Mouse (Mus musculus) megakaryocyte, embryonic 14.5 days (primary cell): ENCODE results near the gene Sema4a. TPM values are rescaled to one million over a fixed set of nuclear protein-coding genes. Genes with fewer than 3 reads are reported as not detected.

Experiments used
- H3K27me3 ChIP-seq: replicated peaks from 2 replicates; pipeline ENCODE3; 2012; ENCODE audit warnings: inconsistent platforms
- H3K36me3 ChIP-seq: replicated peaks from 2 replicates; pipeline ENCODE3; 2012; ENCODE audit warnings: low read length, inconsistent platforms, mixed read lengths
- H3K4me1 ChIP-seq: 2 replicates; pipeline ENCODE4 v1.6.1; 2012; ENCODE audit warnings: inconsistent platforms
- H3K4me3 ChIP-seq: replicated peaks from 2 replicates; pipeline ENCODE3; 2012; ENCODE audit warnings: moderate library complexity, mild to moderate bottlenecking, inconsistent platforms
- H3K9me3 ChIP-seq: 2 replicates; pipeline ENCODE4 v1.6.1; 2012; ENCODE audit warnings: inconsistent platforms
- FLI1 ChIP-seq: IDR thresholded peaks from 2 replicates; pipeline ENCODE4 v1.6.1; 2012; ENCODE audit warnings: low read length, inconsistent platforms, mixed read lengths
- GATA1 ChIP-seq: IDR thresholded peaks from 3 replicates; pipeline ENCODE4 v1.6.1; 2012; ENCODE audit warnings: mixed read lengths, low read length, inconsistent platforms, borderline replicate concordance
- polyA plus RNA-seq: library from polyadenylated mRNA; stranded (reverse); fragments of >175 nt; gene quantifications from 2 replicates; pipeline ENCODE4 v1.2.3, GENCODE M21; 2012; ENCODE audit warnings: low replicate concordance; ENCODE audit not compliant: insufficient read depth

Sema4a gene
- 8.4 and 26.0 TPM in 2 replicates for polyA plus RNA-seq

GRCm38 (mm10) chr3:88460983-88461696 is at the start of gene Sema4a:
Sema4a (minus strand) TSS chr3:88461182.
- Histone ChIP-seq H3K27me3 (peaks cover 75% of the 10 kb centered on the region), H3K36me3 (no peaks in the 10 kb centered on the region), H3K4me1 (peaks cover 51% of the 10 kb centered on the region), H3K4me3 (no peak within 1 kb of the TSS), H3K9me3 (no peaks in the 10 kb centered on the region)
- TF ChIP-seq GATA1 (no peak), FLI1 (no peak)

GRCm38 (mm10) chr3:88509692-88510420 is 48.9 kb upstream of the Sema4a start, which contains the start of gene Lmna:
Lmna (minus strand) TSS chr3:88509956.
- Histone ChIP-seq H3K4me3 (peak within 1 kb of the TSS; percentile 93), H3K9me3 (no peaks in the 10 kb centered on the region), H3K36me3 (peaks cover 12% of the 10 kb centered on the region), H3K27me3 (peaks cover 3% of the 10 kb centered on the region), H3K4me1 (peaks cover 98% of the 10 kb centered on the region)
- TF ChIP-seq FLI1 (0 out of 2 replicates have a peak, but pooled peaks have one; percentile 14), GATA1 (no peak)

GRCm38 (mm10) chr3:88509250-88509649 is 48.3 kb upstream of the Sema4a start:
- TF ChIP-seq GATA1 (no peak), FLI1 (no peak)
- Histone ChIP-seq H3K4me3 (peak overlapping the region; percentile 93), H3K4me1 (peaks cover 98% of the 10 kb centered on the region), H3K9me3 (no peaks in the 10 kb centered on the region), H3K27me3 (peaks cover 3% of the 10 kb centered on the region), H3K36me3 (peaks cover 12% of the 10 kb centered on the region)

- H3K36me3 ChIP-seq, result peaks cover 26% of the 10 kb centered on the region
- TF ChIP-seq GATA1 (no peak), FLI1 (no peak)
- H3K4me1 ChIP-seq, result peaks cover 91% of the 10 kb centered on the region
- H3K4me3 ChIP-seq, result no peak overlapping the region
- no peaks in the 10 kb centered on the region for H3K27me3 ChIP-seq
- no peaks in the 10 kb centered on the region for H3K9me3 ChIP-seq
Measured at GRCm38 (mm10) chr3:88505765-88506164, 44.8 kb upstream of the Sema4a start.

- Histone ChIP-seq H3K36me3 (peaks cover 31% of the 10 kb centered on the region), H3K9me3 (no peaks in the 10 kb centered on the region), H3K4me1 (peaks cover 91% of the 10 kb centered on the region), H3K4me3 (peak overlapping the region; percentile 59), H3K27me3 (no peaks in the 10 kb centered on the region)
- TF ChIP-seq FLI1 (no peak), GATA1 (no peak)
Measured at GRCm38 (mm10) chr3:88505081-88505480, 44.1 kb upstream of the Sema4a start.

- no peak for TF ChIP-seq GATA1
- no peak for TF ChIP-seq FLI1
Measured at GRCm38 (mm10) chr3:88503881-88504746, 43.1 kb upstream of the Sema4a start.

GRCm38 (mm10) chr3:88503505-88503863 is 42.5 kb upstream of the Sema4a start:
- no peak for TF ChIP-seq FLI1
- Histone ChIP-seq H3K4me3 (peak overlapping the region; percentile 99), H3K27me3 (no peaks in the 10 kb centered on the region), H3K36me3 (peaks cover 47% of the 10 kb centered on the region), H3K9me3 (no peaks in the 10 kb centered on the region), H3K4me1 (peaks cover 93% of the 10 kb centered on the region)

More at GRCm38 (mm10) chr3:88503881-88504746, 43.1 kb upstream of the Sema4a start:
- Histone ChIP-seq H3K4me3 (peak overlapping the region; percentile 99), H3K9me3 (no peaks in the 10 kb centered on the region), H3K36me3 (peaks cover 41% of the 10 kb centered on the region), H3K4me1 (peaks cover 93% of the 10 kb centered on the region), H3K27me3 (no peaks in the 10 kb centered on the region)

- Histone ChIP-seq H3K9me3 (no peaks in the 10 kb centered on the region), H3K27me3 (no peaks in the 10 kb centered on the region), H3K4me1 (peaks cover 93% of the 10 kb centered on the region), H3K36me3 (peaks cover 48% of the 10 kb centered on the region), H3K4me3 (peak overlapping the region; percentile 99)
- TF ChIP-seq GATA1 (no peak), FLI1 (no peak)
Measured at GRCm38 (mm10) chr3:88502641-88503504, 41.9 kb upstream of the Sema4a start.
